In genomic region chr13:55002090-55002489, GRCm38 (mm10) we compare ENCODE assay signal across 25 mouse cellular contexts.
"Had no signal": no experiment of that assay in that cellular context is flagged by ENCODE, and none has a peak within 500 bp of the region (broad histone marks: within the 10 kb centered on the region; RNA-seq: fewer than 3 reads in every experiment).

No protein-coding gene starts in this region.

- H3K4me2 ChIP-seq: heart, embryonic 11.5 days; heart, embryonic 13.5 days; heart, embryonic 15.5 days; hindbrain, embryonic 13.5 days; hindbrain, embryonic 15.5 days; kidney, embryonic 15.5 days; limb, embryonic 12.5 days; liver, embryonic 11.5 days; liver, embryonic 13.5 days had no signal

- H3K36me3 ChIP-seq: heart, embryonic 13.5 days; heart, embryonic 15.5 days; kidney, embryonic 15.5 days; limb, embryonic 10.5 days; limb, embryonic 12.5 days; liver, embryonic 13.5 days had no signal

- ATAC-seq: hindbrain, postnatal 0 days; intestine, embryonic 16.5 days had no signal

- H3K4me1 ChIP-seq: heart, embryonic 13.5 days; heart, embryonic 15.5 days; limb, embryonic 12.5 days; liver, embryonic 13.5 days had no signal

- H3K9me3 ChIP-seq: heart, embryonic 13.5 days; heart, embryonic 15.5 days; hindbrain, embryonic 13.5 days; hindbrain, embryonic 15.5 days; kidney, embryonic 15.5 days; limb, embryonic 10.5 days; limb, embryonic 12.5 days; liver, embryonic 13.5 days had no signal

- DNase-seq: gastrocnemius, postnatal 14 days; gastrocnemius, postnatal 36 days; heart, adult 11 months; heart, adult 2 months; heart, postnatal 14 days; heart, postnatal 36 days; kidney, adult 11 months; kidney, adult 2 months; kidney, adult 9 months; kidney, postnatal 14 days; kidney, postnatal 36 days; liver; liver, embryonic 13.5 days had no signal

- H3K27ac ChIP-seq: heart, adult 2 months; heart, embryonic 13.5 days; heart, embryonic 15.5 days; hindbrain, embryonic 13.5 days; hindbrain, embryonic 15.5 days; hindbrain, postnatal 0 days; kidney, embryonic 15.5 days; kidney, postnatal 0 days; limb, embryonic 10.5 days; limb, embryonic 12.5 days; liver, embryonic 13.5 days had no signal

- H3K4me3 ChIP-seq: heart, adult 2 months; heart, embryonic 13.5 days; heart, embryonic 15.5 days; hindbrain, embryonic 13.5 days; hindbrain, embryonic 15.5 days; kidney, embryonic 15.5 days; limb, embryonic 10.5 days; limb, embryonic 12.5 days; liver, embryonic 13.5 days had no signal

- H3K27me3 ChIP-seq: liver, embryonic 13.5 days had no signal

- H3K9ac ChIP-seq: heart, embryonic 13.5 days; heart, embryonic 15.5 days; hindbrain, embryonic 13.5 days; hindbrain, embryonic 15.5 days; kidney, embryonic 15.5 days; limb, embryonic 12.5 days; liver, embryonic 13.5 days had no signal
